Mouse (Mus musculus) kidney, embryonic 15.5 days (tissue): ENCODE measurements around the gene Grin3a. TPM values are rescaled to one million over a fixed set of nuclear protein-coding genes. Genes with fewer than 3 reads are reported as not detected.

ENCODE experiments used
- ATAC-seq: fragments of 200-750 bp; cut with Nextera tagmentation; replicated peaks from 2 replicates; pipeline ENCODE4 v1.8.0; 2017; ENCODE audit warnings: moderate TSS enrichment; ENCODE audit not compliant: low FRiP score
- H3K27ac ChIP-seq: fragments of 300-500 bp; sonication (generic); 2 replicates; pipeline ENCODE4 v1.5.1; 2015; ENCODE audit warnings: mild to moderate bottlenecking, inconsistent platforms
- H3K27me3 ChIP-seq: fragments of 300-500 bp; sonication (generic); 2 replicates; pipeline ENCODE4 v1.6.1; 2015; ENCODE audit warnings: inconsistent platforms
- H3K36me3 ChIP-seq: fragments of 300-500 bp; sonication (generic); 2 replicates; pipeline ENCODE4 v1.6.1; 2015; ENCODE audit warnings: inconsistent platforms
- H3K4me1 ChIP-seq: fragments of 300-500 bp; sonication (generic); 2 replicates; pipeline ENCODE4 v1.6.1; 2015; ENCODE audit warnings: inconsistent platforms
- H3K4me2 ChIP-seq: fragments of 300-500 bp; sonication (generic); 2 replicates; pipeline ENCODE4 v1.6.1; 2015; ENCODE audit warnings: moderate library complexity, mild to moderate bottlenecking, inconsistent platforms
- H3K4me3 ChIP-seq: fragments of 300-500 bp; sonication (generic); replicated peaks from 2 replicates; pipeline ENCODE4 v1.5.1; 2015; ENCODE audit warnings: mild to moderate bottlenecking, inconsistent platforms
- H3K9ac ChIP-seq: fragments of 300-500 bp; sonication (generic); 2 replicates; pipeline ENCODE4 v1.6.1; 2015; ENCODE audit warnings: mild to moderate bottlenecking, inconsistent platforms
- H3K9me3 ChIP-seq: fragments of 300-500 bp; sonication (generic); replicated peaks from 2 replicates; pipeline ENCODE4 v1.6.1; 2016; ENCODE audit warnings: inconsistent platforms
- WGBS: fragments of 180-500 bp; shearing (Covaris S2); methylation state at CpG from one replicate; pipeline ENCODE4 v1.1.7; 2015; ENCODE audit warnings: mixed read lengths; 5-methylcytosine and 5-hydroxymethylcytosine counted together
- polyA plus RNA-seq: library from polyadenylated mRNA; unstranded; fragments of >200 nt; fragmentation: Nextera tagmentation; extraction: Ambion mirVana; gene quantifications from 2 replicates; pipeline ENCODE4 v1.2.1, GENCODE M21; 2015

Gene Grin3a
- 0.78 and 0.84 TPM in 2 replicates for polyA plus RNA-seq

DNA sequence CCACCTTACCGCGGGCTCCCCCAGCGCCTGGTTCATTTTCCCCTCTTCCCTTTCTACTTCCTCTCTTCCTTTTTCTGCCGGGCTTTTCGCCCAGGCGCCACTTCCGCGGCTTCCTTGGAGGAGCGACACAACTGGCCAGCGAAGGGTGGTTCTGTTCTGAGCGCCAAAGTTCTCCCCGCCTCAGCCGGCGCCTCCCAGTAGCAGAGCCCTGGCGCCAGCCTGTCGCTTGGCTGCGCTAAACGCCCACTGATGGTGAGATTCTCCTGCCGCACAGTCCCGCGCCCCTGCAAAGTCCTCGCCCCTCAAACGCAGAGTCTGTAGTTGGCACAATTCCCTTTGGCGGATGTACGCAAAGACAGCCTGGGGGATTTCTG lies at the start of gene Grin3a:
Gene Grin3a, minus strand, starts transcription at position 133 of the 374 bp plus-strand sequence.
- peak within 1 kb of the TSS; percentile 95 for H3K4me2 ChIP-seq
- H3K4me3 ChIP-seq, result peak within 1 kb of the TSS; percentile 54
- peak; percentile 90 for ATAC-seq
- H3K36me3 ChIP-seq, result no peaks in the 10 kb centered on the region
- H3K9me3 ChIP-seq, result no peaks in the 10 kb centered on the region
- under 1% methylated on average over 25 of the region's 25 CpGs for WGBS
- H3K4me1 ChIP-seq, result peaks cover 16% of the 10 kb centered on the region
- H3K27me3 ChIP-seq, result peaks cover 58% of the 10 kb centered on the region
- H3K27ac ChIP-seq, result no peak within 1 kb of the TSS
- 0 out of 2 replicates have a peak within 1 kb of the TSS, but pooled peaks have one; percentile 8 for H3K9ac ChIP-seq

- Histone ChIP-seq H3K4me3 (no peak overlapping the region), H3K9me3 (no peaks in the 10 kb centered on the region), H3K9ac (no peak overlapping the region), H3K27ac (no peak overlapping the region), H3K36me3 (no peaks in the 10 kb centered on the region), H3K27me3 (no peaks in the 10 kb centered on the region), H3K4me2 (no peak overlapping the region), H3K4me1 (no peaks in the 10 kb centered on the region)
- WGBS, result 14% methylated on average over 4 of the region's 4 CpGs
- 0 out of 2 replicates have a peak, but pooled peaks have one; percentile 25 for ATAC-seq
Measured at GRCm38 (mm10) chr4:49891835-49892301, 46.3 kb upstream of the Grin3a start.

DNA sequence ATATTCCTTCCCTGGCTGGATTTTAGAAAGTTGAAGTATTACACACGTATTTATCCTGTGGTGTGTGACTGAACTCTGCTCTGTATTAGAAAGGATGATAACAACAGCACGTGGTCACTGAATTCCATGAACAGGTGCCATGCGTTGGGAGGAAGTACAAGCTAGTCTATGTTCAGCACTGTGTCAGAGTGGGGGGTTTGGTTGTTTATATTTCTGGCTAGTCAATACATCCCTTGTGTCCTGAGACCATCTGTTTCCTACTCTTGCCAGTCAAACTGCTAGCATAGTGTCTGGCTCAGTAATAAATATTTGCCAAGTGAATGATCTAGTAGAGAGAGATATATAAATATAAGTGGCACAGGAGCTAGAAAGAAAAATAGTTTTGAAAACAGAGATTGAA lies 31.5 kb upstream of the Grin3a start:
- no peak for ATAC-seq
- no peak overlapping the region for H3K27ac ChIP-seq
- H3K9me3 ChIP-seq, result no peaks in the 10 kb centered on the region
- H3K36me3 ChIP-seq, result no peaks in the 10 kb centered on the region
- H3K27me3 ChIP-seq, result no peaks in the 10 kb centered on the region
- H3K4me1 ChIP-seq, result no peaks in the 10 kb centered on the region
- WGBS, result 52% methylated on average over 3 of the region's 3 CpGs
- H3K4me3 ChIP-seq, result no peak overlapping the region
- H3K9ac ChIP-seq, result no peak overlapping the region
- H3K4me2 ChIP-seq, result no peak overlapping the region

DNA sequence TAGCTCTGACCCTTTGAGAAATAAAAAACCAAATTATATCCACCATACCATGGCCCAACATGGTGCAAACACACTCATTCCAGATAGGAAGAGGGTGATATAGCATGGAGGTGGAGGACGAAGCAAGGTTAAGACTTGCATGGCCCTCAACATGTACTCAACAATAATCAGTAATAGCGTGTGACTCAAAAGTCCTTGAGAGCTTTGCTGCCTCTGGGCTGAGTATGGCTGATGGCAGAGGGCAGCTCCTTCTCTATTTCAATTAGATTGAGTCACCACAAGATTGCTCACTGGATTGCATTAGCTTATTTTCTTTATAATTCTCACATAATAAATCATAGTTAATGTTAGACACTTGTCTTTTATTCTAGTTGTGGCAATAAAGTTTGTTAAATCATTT lies 15.1 kb upstream of the Grin3a start:
- Histone ChIP-seq H3K4me3 (no peak overlapping the region), H3K4me2 (no peak overlapping the region), H3K36me3 (no peaks in the 10 kb centered on the region), H3K27me3 (no peaks in the 10 kb centered on the region), H3K27ac (no peak overlapping the region), H3K4me1 (no peaks in the 10 kb centered on the region), H3K9ac (no peak overlapping the region), H3K9me3 (no peaks in the 10 kb centered on the region)
- no peak for ATAC-seq
- WGBS, result 95% methylated on average over 2 of the region's 2 CpGs

DNA sequence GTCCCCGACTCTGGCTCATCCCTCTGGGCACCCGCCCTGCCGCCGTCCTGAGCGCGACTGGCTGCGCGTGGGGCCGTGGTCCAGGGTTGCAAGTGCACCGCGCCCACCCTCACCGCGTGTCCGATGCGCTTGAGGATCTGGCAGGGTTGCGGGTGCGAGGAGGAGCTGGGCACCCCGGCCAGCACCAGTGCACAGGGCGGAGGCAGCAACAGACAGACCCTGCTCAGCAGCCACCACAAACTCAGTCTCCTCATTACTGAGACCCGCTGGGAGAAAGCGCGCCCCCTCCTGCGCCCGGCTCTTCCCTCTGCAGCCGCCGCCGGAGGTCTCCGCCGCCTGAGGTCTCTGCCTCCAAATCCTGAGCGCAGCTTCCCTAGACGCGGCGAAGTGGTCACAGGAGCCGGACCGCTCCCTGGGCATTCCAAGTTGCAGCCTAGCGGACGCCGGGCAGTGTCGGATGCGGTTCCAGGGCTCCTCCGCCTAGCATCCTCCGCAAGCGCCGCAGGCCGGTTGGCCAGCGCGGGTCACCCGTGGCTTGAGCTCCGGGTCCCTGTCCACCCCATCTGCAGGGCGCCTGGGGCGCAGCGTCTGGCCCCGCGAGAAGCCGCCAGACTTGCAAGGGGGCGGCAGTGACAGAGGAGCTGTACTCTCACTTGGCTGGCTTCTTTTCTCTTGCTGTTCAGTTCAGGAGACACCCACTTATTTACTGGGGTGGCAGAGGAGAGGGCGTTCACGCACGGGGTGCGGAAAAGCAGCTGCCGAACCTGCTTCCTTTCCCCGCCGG lies 524 bp downstream of the Grin3a start:
- Histone ChIP-seq H3K9ac (0 out of 2 replicates have a peak overlapping the region, but pooled peaks have one; percentile 8), H3K27ac (no peak overlapping the region), H3K36me3 (no peaks in the 10 kb centered on the region), H3K4me3 (peak overlapping the region; percentile 54), H3K9me3 (no peaks in the 10 kb centered on the region), H3K27me3 (peaks cover 58% of the 10 kb centered on the region), H3K4me1 (peaks cover 16% of the 10 kb centered on the region), H3K4me2 (peak overlapping the region; percentile 95)
- ATAC-seq, result peak; percentile 65
- WGBS, result under 1% methylated on average over 63 of the region's 63 CpGs

GRCm38 (mm10) chr4:49844274-49844827 lies 1.2 kb downstream of the Grin3a start:
- H3K27ac ChIP-seq, result no peak overlapping the region
- peaks cover 16% of the 10 kb centered on the region for H3K4me1 ChIP-seq
- H3K27me3 ChIP-seq, result peaks cover 58% of the 10 kb centered on the region
- no peaks in the 10 kb centered on the region for H3K36me3 ChIP-seq
- 2% methylated on average over 33 of the region's 33 CpGs for whole genome bisulfite sequencing
- H3K9ac ChIP-seq, result no peak overlapping the region
- H3K4me3 ChIP-seq, result peak overlapping the region; percentile 54
- ATAC-seq, result peak; percentile 52; the same call in 1 of the 2 replicates
- H3K4me2 ChIP-seq, result peak overlapping the region; percentile 95
- no peaks in the 10 kb centered on the region for H3K9me3 ChIP-seq

DNA sequence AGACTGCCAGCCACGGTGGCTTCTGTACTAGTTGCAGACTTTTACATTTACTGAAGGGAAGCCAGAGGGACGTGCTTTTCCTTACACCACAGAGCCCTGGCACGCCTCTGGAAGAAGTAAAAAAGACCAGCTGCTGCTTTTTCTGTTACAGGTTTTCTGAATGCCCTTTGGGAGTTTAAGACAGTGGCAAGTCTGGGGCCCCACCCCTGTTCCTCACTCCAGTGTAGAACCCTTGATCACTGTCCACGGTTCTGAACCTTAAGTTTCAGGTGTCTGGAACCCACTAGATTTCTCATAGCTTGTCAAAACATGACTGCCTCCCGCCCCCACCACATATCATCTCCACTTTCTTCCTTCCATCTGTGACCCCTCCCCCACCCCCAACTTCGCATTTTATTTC lies 1.8 kb downstream of the Grin3a start:
- Histone ChIP-seq H3K27ac (no peak overlapping the region), H3K4me2 (peak overlapping the region; percentile 95), H3K4me3 (no peak overlapping the region; the same call in 1 of the 2 replicates), H3K4me1 (peaks cover 16% of the 10 kb centered on the region), H3K9ac (no peak overlapping the region), H3K36me3 (no peaks in the 10 kb centered on the region), H3K9me3 (no peaks in the 10 kb centered on the region), H3K27me3 (peaks cover 56% of the 10 kb centered on the region)
- WGBS, result 16% methylated on average over 6 of the region's 6 CpGs
- ATAC-seq, result peak; percentile 66

GRCm38 (mm10) chr4:49832035-49832434 lies 13.5 kb downstream of the Grin3a start:
- no peaks in the 10 kb centered on the region for H3K36me3 ChIP-seq
- H3K4me1 ChIP-seq, result no peaks in the 10 kb centered on the region
- H3K9me3 ChIP-seq, result no peaks in the 10 kb centered on the region
- no peak overlapping the region for H3K4me3 ChIP-seq
- no peak overlapping the region for H3K9ac ChIP-seq
- no peaks in the 10 kb centered on the region for H3K27me3 ChIP-seq
- no peak for ATAC-seq
- no peak overlapping the region for H3K27ac ChIP-seq
- no peak overlapping the region for H3K4me2 ChIP-seq

- Histone ChIP-seq H3K27me3 (no peaks in the 10 kb centered on the region), H3K27ac (no peak overlapping the region), H3K9ac (no peak overlapping the region), H3K4me2 (no peak overlapping the region), H3K9me3 (no peaks in the 10 kb centered on the region), H3K4me1 (no peaks in the 10 kb centered on the region), H3K4me3 (no peak overlapping the region), H3K36me3 (no peaks in the 10 kb centered on the region)
- WGBS, result 81% methylated on average over 3 of the region's 3 CpGs
- ATAC-seq, result no peak
Measured at GRCm38 (mm10) chr4:49813852-49814251, 31.7 kb downstream of the Grin3a start.

GRCm38 (mm10) chr4:49806791-49807190 lies 38.8 kb downstream of the Grin3a start:
- H3K9ac ChIP-seq, result no peak overlapping the region
- no peaks in the 10 kb centered on the region for H3K36me3 ChIP-seq
- H3K9me3 ChIP-seq, result no peaks in the 10 kb centered on the region
- H3K4me2 ChIP-seq, result no peak overlapping the region
- no peak overlapping the region for H3K4me3 ChIP-seq
- H3K4me1 ChIP-seq, result no peaks in the 10 kb centered on the region
- no peaks in the 10 kb centered on the region for H3K27me3 ChIP-seq
- no peak overlapping the region for H3K27ac ChIP-seq
- ATAC-seq, result no peak

DNA sequence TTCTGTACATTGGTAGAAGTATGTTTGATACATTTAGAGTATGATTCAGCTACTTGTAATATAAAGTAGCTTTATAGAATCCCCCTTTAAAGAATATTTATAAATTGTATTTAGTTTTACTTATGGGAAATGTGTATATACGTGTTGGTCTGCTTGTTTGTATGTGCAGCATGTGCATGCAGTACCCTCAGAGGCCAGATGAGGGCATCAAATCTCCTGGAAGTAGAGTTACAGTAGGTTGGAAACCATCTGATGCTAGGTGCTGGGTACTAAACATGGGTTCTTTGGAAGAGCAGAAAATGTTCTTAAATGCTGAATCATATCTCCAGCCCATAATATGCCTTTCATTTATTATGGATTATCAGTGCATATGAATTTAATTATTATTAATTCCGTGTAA lies 46.2 kb downstream of the Grin3a start:
- no peaks in the 10 kb centered on the region for H3K4me1 ChIP-seq
- whole genome bisulfite sequencing, result 90% methylated on average over 2 of the region's 2 CpGs
- H3K9me3 ChIP-seq, result no peaks in the 10 kb centered on the region

DNA sequence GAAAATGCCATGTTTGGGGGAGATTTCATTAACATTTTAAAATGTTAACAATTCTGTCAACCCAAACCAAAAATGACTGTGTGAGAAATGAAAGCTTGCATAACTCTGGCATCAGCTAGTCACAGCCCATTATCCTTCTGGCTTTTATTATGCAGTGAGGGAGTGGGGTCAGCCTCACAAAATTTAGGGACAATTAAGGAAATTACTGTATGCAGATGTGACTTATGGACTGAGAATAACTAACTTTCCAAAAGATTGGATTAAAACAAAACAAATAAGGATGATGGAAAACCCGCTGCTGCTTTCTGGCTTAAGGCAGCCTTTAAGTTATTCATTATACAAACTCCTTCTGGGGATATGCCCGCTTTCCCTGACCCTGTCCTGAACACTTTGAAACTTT lies 56.6 kb downstream of the Grin3a start:
- Histone ChIP-seq H3K27me3 (no peaks in the 10 kb centered on the region), H3K4me1 (no peaks in the 10 kb centered on the region), H3K9me3 (no peaks in the 10 kb centered on the region), H3K36me3 (no peaks in the 10 kb centered on the region), H3K4me3 (no peak overlapping the region), H3K4me2 (no peak overlapping the region), H3K27ac (no peak overlapping the region), H3K9ac (no peak overlapping the region)
- ATAC-seq, result no peak
- 53% methylated on average over 2 of the region's 2 CpGs for WGBS

More for the DNA sequence above, 46.2 kb downstream of the Grin3a start:
- Histone ChIP-seq H3K4me3 (no peak overlapping the region), H3K27ac (no peak overlapping the region), H3K36me3 (no peaks in the 10 kb centered on the region), H3K4me2 (no peak overlapping the region), H3K9ac (no peak overlapping the region), H3K27me3 (no peaks in the 10 kb centered on the region)
- no peak for ATAC-seq
